Mouse (Mus musculus) myocyte (in vitro differentiated cells): ENCODE measurements at regions not wholly inside any gene's neighbourhood (a gene's known extent, or its start where the extent isn't known, plus 50 kb on each side); places are given as distances from the start of the nearest gene placed in this dataset.

Experiments
- H3K27me3 ChIP-seq: one replicate; pipeline ENCODE4 v1.6.1; 2011; ENCODE audit not compliant: control insufficient read depth, insufficient read depth, insufficient read length
- H3K36me3 ChIP-seq: one replicate; pipeline ENCODE4 v1.6.1; 2011; ENCODE audit not compliant: control insufficient read depth, insufficient read depth
- H3K4me2 ChIP-seq: one replicate; pipeline ENCODE4 v1.6.1; 2011; ENCODE audit warnings: low read depth, control low read depth
- H3K4me3 ChIP-seq: one replicate; pipeline ENCODE4 v1.5.1; 2011; ENCODE audit warnings: mild to moderate bottlenecking, control low read depth, moderate library complexity
- H3K79me2 ChIP-seq: one replicate; pipeline ENCODE4 v1.6.1; 2011; ENCODE audit not compliant: control insufficient read depth, insufficient read depth
- H3ac ChIP-seq: one replicate; pipeline ENCODE4 v1.6.1; 2011; ENCODE audit not compliant: control insufficient read depth, insufficient read length
- CEBPB ChIP-seq: IDR thresholded peaks from 2 replicates; pipeline ENCODE4 v1.6.1; 2011; ENCODE audit warnings: mild to moderate bottlenecking, moderate library complexity; ENCODE audit not compliant: poor library complexity, insufficient read depth, severe bottlenecking
- E2F4 ChIP-seq: IDR thresholded peaks from one replicate; pipeline ENCODE4 v1.6.1; 2011; ENCODE audit warnings: mild to moderate bottlenecking, control low read depth, moderate library complexity; ENCODE audit not compliant: insufficient read depth
- MAX ChIP-seq: IDR thresholded peaks from one replicate; pipeline ENCODE4 v1.6.1; 2011; ENCODE audit warnings: low read depth, mild to moderate bottlenecking, control low read depth
- MYOD1 ChIP-seq, 3 experiments: IDR thresholded peaks; one replicate each; pipeline ENCODE4 v1.6.1; 2011; ENCODE audit warnings: control low read depth in 2 of 3, low read depth in 2 of 3, mild to moderate bottlenecking in 2 of 3, moderate library complexity in 1 of 3; ENCODE audit not compliant: insufficient read length in 2 of 3, control insufficient read depth in 1 of 3
- MYOG ChIP-seq, 3 experiments: IDR thresholded peaks; one replicate each; pipeline ENCODE4 v1.6.1; 2011; ENCODE audit warnings: control low read depth in 2 of 3, low read depth in 2 of 3, mild to moderate bottlenecking in 2 of 3; ENCODE audit not compliant: insufficient read length in 2 of 3, control insufficient read depth in 1 of 3, insufficient read depth in 1 of 3
- POLR2A ChIP-seq: IDR thresholded peaks from one replicate; pipeline ENCODE4 v1.6.1; 2011; ENCODE audit warnings: low read depth, mild to moderate bottlenecking, control low read depth, moderate library complexity; ENCODE audit not compliant: insufficient read length
- POLR2AphosphoS2 ChIP-seq: IDR thresholded peaks from one replicate; pipeline ENCODE4 v1.6.1; 2011; ENCODE audit warnings: low read depth, control low read depth; ENCODE audit not compliant: insufficient read length
- REST ChIP-seq: IDR thresholded peaks from one replicate; pipeline ENCODE4 v1.6.1; 2011; ENCODE audit warnings: mild to moderate bottlenecking, control low read depth, moderate library complexity; ENCODE audit not compliant: insufficient read depth, insufficient read length
- SRF ChIP-seq: IDR thresholded peaks from one replicate; pipeline ENCODE4 v1.6.1; 2011; ENCODE audit warnings: low read depth; ENCODE audit not compliant: control insufficient read depth, insufficient read length
- TCF12 ChIP-seq: IDR thresholded peaks from one replicate; pipeline ENCODE4 v1.6.1; 2011; ENCODE audit warnings: mild to moderate bottlenecking, control low read depth; ENCODE audit not compliant: poor library complexity, insufficient read depth, severe bottlenecking
- TCF3 ChIP-seq: IDR thresholded peaks from one replicate; pipeline ENCODE4 v1.6.1; 2011; ENCODE audit warnings: low read depth, control low read depth; ENCODE audit not compliant: insufficient read length
- USF1 ChIP-seq: IDR thresholded peaks from one replicate; pipeline ENCODE4 v1.6.1; 2011; ENCODE audit warnings: low read depth, mild to moderate bottlenecking, control low read depth, moderate library complexity

DNA sequence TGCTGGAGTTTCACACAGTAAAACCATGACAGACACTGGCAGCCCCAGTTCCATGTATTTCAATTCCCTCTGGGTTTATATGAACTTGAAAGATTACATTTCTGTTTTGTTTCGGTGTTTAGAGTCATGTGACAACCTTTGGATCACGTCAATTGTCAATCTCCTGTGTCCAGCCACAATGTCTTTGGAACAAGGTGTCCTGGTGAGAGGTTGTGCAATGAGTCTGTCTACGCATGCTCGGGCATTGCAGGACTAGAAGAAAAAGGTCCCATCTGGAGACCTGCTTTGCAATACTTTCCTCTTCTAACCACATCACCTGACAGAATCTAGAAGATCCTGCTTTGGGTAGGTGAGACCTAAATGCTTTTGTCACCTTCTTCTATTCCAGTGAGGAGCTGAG lies 333.5 kb downstream of the Gadd45g start:
- no peaks in the 10 kb centered on the region for H3K36me3 ChIP-seq
- TF ChIP-seq TCF12 = no peak
- no peak for TF ChIP-seq MYOD1 (IDR thresholded peaks at IDR 0.05; ENCODE audit: control insufficient read depth in 1 of 3, insufficient read length in 2 of 3, low read depth in 2 of 3)
- no peak overlapping the region for H3K4me3 ChIP-seq
- H3K4me2 ChIP-seq = no peak overlapping the region
- no peak overlapping the region for H3ac ChIP-seq
- no peaks in the 10 kb centered on the region for H3K27me3 ChIP-seq
- H3K79me2 ChIP-seq = no peaks in the 10 kb centered on the region

DNA sequence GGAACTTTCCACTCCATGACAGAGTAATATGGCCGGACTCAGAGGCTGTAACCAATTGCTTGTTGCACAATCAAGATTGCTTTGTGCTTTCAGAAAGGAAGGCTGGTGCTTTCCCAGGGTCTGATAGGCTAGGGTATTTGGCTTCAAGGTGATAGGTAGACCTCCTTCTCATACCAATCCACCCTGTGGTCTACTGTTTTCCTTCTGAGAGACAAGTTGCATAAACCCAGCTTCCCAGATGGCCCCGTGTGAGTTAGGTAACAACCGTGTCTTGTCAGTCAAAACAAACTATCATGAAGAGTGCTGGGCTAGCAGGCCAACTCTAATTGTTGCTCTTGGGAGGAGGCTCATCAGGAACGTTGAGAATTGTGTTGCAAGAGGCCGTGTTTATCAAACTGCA lies 337.2 kb downstream of the Gadd45g start:
- Histone ChIP-seq H3K4me2 (no peak overlapping the region), H3K27me3 (no peaks in the 10 kb centered on the region), H3K4me3 (no peak overlapping the region), H3K36me3 (no peaks in the 10 kb centered on the region), H3ac (no peak overlapping the region), H3K79me2 (no peaks in the 10 kb centered on the region)
- TF ChIP-seq SRF = no peak
- TF ChIP-seq REST = no peak
- TF ChIP-seq MYOD1 (IDR thresholded peaks at IDR 0.05; ENCODE audit: control insufficient read depth in 1 of 3, insufficient read length in 2 of 3, low read depth in 2 of 3) = no peak
- TF ChIP-seq TCF3 = no peak
- TF ChIP-seq E2F4 = no peak
- TF ChIP-seq USF1 = no peak
- no peak for TF ChIP-seq TCF12
- no peak for TF ChIP-seq CEBPB

DNA sequence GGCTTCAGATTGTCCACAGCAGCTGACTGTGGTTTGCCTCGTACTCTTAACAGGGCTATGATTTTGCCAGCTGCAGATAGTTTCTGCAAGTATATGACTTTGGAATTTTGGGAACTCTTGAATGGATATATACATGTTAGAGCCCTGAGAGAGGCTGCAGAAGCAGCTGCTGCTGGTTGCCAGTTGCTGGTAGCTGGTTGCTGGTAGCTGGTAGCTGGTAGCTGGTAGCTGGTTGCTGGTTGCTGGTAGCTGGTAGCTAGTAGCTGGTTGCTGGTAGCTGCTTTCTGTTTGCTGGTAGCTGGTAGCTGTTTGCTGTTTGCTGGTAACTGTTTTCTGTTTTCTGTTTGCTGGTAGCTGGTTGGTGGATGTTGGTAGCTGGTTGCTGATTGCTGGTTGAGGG lies 339.1 kb downstream of the Gadd45g start:
- no peak overlapping the region for H3K4me3 ChIP-seq
- H3K79me2 ChIP-seq = no peaks in the 10 kb centered on the region
- no peak overlapping the region for H3ac ChIP-seq
- H3K27me3 ChIP-seq = no peaks in the 10 kb centered on the region
- TF ChIP-seq POLR2A = no peak
- peak; percentile 44 to 81 (median 71) for TF ChIP-seq MYOG (IDR thresholded peaks at IDR 0.05; ENCODE audit: control insufficient read depth in 1 of 3, insufficient read depth in 1 of 3, insufficient read length in 2 of 3, low read depth in 2 of 3)
- peak; percentile 21 for TF ChIP-seq TCF3
- peak in 2 of 3 experiments; percentile 68 to 76 for TF ChIP-seq MYOD1 (IDR thresholded peaks at IDR 0.05; ENCODE audit: control insufficient read depth in 1 of 3, insufficient read length in 2 of 3, low read depth in 2 of 3)
- peak; percentile 33 for TF ChIP-seq TCF12
- no peak for TF ChIP-seq SRF
- no peak for TF ChIP-seq CEBPB
- peak overlapping the region; percentile 31 for H3K4me2 ChIP-seq
- no peaks in the 10 kb centered on the region for H3K36me3 ChIP-seq

DNA sequence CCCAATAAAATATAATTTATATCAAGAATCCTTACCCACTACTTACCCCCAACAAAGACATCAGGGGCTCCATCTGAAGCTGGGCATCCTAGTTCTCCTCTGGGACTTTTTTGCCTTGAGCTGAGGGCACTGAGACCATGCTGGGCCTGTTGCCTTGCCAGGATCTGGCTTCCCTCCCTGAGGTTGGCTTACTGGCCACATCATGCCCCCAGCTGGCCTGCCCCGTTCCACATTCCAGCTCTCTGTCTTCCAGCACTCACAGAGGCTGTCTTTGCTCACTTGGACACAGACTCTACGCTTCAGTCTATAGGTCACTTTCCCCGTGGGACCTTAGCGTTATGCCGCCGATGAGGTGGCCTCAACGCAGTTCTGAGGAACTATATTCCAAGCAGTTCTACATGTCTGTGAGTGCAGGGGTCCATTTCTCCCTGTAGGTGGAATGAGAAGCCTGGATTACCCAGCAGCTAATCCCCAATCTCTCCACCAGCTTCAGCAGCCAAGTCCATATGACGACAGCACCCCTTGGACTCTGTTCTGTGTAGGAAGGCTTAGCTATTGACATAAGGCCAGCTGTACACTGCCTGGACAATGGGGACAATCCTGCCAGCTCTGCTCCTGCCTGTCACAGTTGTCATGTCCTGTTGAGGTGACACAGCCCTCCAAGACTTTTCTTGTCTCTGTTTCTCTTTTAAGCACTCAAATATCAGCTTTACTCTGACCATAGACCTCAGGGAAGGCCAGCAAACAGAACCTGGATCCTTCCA lies 341.5 kb downstream of the Gadd45g start:
- H3K4me3 ChIP-seq = no peak overlapping the region
- H3ac ChIP-seq = no peak overlapping the region
- H3K79me2 ChIP-seq = no peaks in the 10 kb centered on the region
- H3K27me3 ChIP-seq = no peaks in the 10 kb centered on the region
- H3K36me3 ChIP-seq = no peaks in the 10 kb centered on the region
- peak in 2 of 3 experiments; percentile 26 to 73 for TF ChIP-seq MYOG (IDR thresholded peaks at IDR 0.05; ENCODE audit: control insufficient read depth in 1 of 3, insufficient read depth in 1 of 3, insufficient read length in 2 of 3, low read depth in 2 of 3)
- TF ChIP-seq MYOD1 (IDR thresholded peaks at IDR 0.05; ENCODE audit: control insufficient read depth in 1 of 3, insufficient read length in 2 of 3, low read depth in 2 of 3) = peak in 1 of 3 experiments; percentile 46
- no peak for TF ChIP-seq E2F4
- H3K4me2 ChIP-seq = peak overlapping the region; percentile 3

DNA sequence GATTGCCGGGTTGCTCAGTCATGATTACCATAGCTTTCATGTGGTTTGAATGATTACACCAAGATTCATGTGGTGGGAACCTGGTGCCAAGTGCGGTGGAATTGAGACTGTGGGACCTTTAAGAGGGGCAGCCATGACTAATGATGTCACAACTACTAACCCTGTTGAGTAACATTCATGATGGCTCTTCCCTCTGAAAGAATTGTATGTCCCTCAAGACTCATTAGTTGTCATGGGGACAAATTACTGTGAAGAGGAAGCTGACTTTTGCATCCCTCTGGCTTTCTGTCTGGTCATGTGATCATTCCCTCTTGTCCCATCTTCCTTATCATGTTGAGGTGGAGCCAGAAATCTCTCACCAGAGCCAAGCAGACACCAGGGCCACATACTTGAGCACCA lies 342.1 kb downstream of the Gadd45g start:
- H3ac ChIP-seq = no peak overlapping the region
- H3K4me2 ChIP-seq = no peak overlapping the region
- TF ChIP-seq MYOG (IDR thresholded peaks at IDR 0.05; ENCODE audit: control insufficient read depth in 1 of 3, insufficient read depth in 1 of 3, insufficient read length in 2 of 3, low read depth in 2 of 3) (no peak), SRF (no peak), MAX (no peak), POLR2A (no peak), TCF12 (no peak), E2F4 (no peak), MYOD1 (IDR thresholded peaks at IDR 0.05; ENCODE audit: control insufficient read depth in 1 of 3, insufficient read length in 2 of 3, low read depth in 2 of 3) (no peak), CEBPB (0 out of 2 replicates have a peak, but pooled peaks have one; percentile 27), REST (no peak), TCF3 (no peak), POLR2AphosphoS2 (no peak), USF1 (peak; percentile 65)
- H3K4me3 ChIP-seq = no peak overlapping the region
- H3K79me2 ChIP-seq = no peaks in the 10 kb centered on the region
- H3K27me3 ChIP-seq = no peaks in the 10 kb centered on the region
- no peaks in the 10 kb centered on the region for H3K36me3 ChIP-seq
